Mouse (Mus musculus): ENCODE data around the gene Sun5. TPM values are rescaled to one million over a fixed set of nuclear protein-coding genes. Genes with fewer than 3 reads are reported as not detected.
"Not testable (repeated sequence)": the region's sequence is repeated elsewhere in the genome, so short reads cannot be mapped to it uniquely, and the experiment has no call there.

Gene Sun5
- not detected in 2 replicates for total RNA-seq (2017)

DNA sequence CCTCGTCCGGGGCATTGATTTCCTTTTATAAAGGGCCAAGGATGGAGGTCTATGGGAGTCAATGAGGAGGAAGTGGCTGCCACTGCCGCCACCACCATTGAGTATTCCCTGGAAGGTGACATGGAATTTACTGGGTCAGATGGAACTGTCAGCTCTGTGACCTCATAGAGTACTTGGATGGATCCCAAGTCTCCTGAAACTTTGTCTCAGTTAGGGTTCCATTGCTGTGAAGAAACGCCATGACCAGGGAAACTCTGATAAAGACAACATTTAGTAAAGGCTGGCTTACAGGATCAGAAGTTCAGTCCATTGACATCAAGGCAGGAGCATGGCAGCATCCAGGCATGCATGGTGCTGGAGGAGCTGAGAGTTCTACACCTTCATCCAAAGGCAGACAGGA, at the start of gene Sun5:
TSS of gene Sun5 (minus strand) at position 101 of the 400 bp plus-strand sequence.
- ATAC-seq (ENCODE audit: extremely low read depth, insufficient number of reproducible peaks, low FRiP score, poor library complexity, severe bottlenecking): no peak

DNA sequence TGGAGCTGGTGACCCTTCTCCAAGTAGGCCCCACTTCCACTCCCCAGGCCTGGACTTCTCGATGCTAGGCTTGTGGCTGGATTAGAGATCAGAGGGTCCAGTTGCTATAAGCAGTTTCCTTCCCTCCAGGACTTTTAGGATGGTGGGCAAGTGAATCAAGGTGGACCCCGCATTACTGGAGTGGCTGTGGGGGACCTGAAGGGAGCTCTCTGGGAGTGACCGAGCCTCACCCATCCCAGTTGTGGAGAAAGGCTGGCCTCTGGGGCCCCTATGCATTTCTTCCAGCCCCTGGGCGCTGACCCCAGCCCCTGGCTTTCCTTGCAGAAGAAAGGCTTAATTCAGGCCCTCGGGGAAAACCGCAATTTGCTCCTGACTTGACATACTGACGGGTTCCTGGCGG, 47.0 kb upstream of the Sun5 start, which contains the start of gene Bpifb3:
TSS of gene Bpifb3 (plus strand) at position 301 of the 400 bp plus-strand sequence.
- ATAC-seq (ENCODE audit: extremely low read depth, insufficient number of reproducible peaks, low FRiP score, poor library complexity, severe bottlenecking): no peak

GRCm38 (mm10) chr2:153914151-153914550, 43.3 kb upstream of the Sun5 start:
- ATAC-seq (ENCODE audit: extremely low read depth, insufficient number of reproducible peaks, low FRiP score, poor library complexity, severe bottlenecking): no peak

DNA sequence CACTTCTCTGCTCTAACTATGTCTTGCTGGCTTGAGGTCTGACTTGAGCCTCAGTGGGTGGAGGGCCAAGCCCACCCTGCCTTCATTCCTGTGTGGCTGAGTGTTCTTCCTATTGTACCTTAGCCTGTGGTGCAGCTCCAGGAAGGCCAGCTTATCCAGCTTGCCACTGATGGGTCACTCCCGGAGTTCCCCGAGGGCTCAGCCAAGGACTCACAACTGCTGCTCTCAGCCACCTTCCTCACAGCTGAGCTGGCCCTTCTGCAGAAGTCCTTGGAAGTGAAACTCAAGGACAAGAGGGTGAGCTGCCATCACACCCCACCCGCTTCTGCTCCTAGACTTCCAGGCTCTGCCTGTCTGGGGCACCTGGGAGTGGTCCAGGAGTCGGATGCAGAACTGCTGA, 35.7 kb upstream of the Sun5 start:
- ATAC-seq (ENCODE audit: extremely low read depth, insufficient number of reproducible peaks, low FRiP score, poor library complexity, severe bottlenecking): no peak

DNA sequence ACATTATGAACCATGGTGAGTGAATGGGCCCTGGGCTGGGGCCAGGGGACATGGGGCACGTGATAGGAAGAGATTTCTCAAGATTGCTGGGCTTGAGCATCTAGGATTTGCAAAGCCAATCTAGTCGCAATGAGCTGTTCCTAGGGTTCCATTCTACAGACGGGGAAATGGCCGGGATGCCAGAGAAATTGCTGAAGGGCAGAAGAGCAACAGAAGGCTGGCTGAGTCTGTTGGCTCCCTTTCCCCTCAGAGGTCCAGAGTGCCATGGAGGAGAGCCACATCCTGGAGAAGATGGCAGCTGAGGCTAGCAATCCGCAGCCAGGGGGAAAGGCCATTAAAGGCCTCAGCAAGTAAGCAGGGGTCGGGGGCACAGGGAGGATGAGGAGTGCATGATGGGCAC, 31.8 kb upstream of the Sun5 start:
- ATAC-seq (ENCODE audit: extremely low read depth, insufficient number of reproducible peaks, low FRiP score, poor library complexity, severe bottlenecking): no peak

DNA sequence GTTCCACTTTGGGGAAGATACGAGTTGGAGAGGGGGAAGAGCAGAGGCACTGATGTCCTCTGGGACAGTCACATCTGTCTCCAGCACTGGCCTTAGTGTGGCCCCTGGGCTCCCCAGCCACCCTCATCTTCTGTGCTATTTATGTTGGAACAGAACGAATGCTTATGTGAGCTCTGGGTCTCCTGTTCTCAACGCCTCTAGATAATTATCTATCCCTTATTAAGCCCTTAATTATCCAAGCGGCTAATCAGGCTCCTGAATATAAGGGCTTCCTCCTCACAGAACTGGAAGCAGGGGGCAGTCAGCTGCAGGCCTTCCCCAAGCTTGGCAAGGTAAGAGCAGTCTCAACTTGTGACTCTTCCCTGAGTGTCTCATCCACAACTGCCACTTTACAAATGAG, 29.2 kb upstream of the Sun5 start, which contains the start of gene Bpifb6:
TSS of gene Bpifb6 (plus strand) at position 301 of the 400 bp plus-strand sequence.
- no peak for ATAC-seq (ENCODE audit: extremely low read depth, insufficient number of reproducible peaks, low FRiP score, poor library complexity, severe bottlenecking)

DNA sequence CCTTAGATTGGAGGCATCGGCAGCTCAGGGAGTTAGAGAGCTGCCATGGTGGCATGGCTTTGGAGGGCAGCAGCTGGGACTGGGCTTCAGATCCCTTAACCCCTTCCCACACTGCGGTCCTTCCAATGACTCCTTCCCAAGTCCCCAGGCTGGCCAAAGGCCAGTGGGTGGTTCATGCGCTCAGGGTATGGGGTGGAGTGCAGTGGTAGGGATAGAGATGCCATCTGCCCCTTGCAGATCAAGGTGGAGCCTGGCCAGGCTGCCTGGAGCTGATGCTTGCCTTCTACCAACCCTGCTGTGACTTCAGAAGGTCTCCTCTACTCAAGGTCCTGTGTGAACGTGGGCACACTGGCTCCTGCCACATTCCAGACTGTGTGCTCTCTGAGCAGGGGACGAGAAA, 28.2 kb upstream of the Sun5 start:
- ATAC-seq (ENCODE audit: extremely low read depth, insufficient number of reproducible peaks, low FRiP score, poor library complexity, severe bottlenecking): no peak

DNA sequence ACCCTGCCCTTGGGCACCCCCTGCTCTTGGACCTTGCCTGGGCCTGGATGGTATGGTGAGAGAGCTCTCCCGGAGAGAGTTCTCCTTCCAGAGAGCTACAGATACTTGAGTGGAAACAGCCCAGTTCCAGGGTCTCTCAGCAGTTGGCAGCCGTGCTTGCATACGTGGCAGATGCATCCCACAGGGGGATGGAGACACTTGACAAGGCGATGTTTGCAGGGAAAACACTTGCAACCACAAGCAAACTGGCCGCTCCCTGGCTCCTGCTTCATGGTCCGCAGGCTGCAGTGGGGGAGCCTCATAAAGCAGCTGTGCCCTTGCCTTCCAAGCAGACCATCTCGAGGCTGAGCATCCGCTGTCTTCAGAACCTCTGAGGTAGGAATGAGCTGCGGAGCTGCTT, 3.9 kb upstream of the Sun5 start, which contains the start of gene Bpifb2:
TSS of gene Bpifb2 (plus strand) at position 301 of the 400 bp plus-strand sequence.
- ATAC-seq (ENCODE audit: extremely low read depth, insufficient number of reproducible peaks, low FRiP score, poor library complexity, severe bottlenecking): no peak

DNA sequence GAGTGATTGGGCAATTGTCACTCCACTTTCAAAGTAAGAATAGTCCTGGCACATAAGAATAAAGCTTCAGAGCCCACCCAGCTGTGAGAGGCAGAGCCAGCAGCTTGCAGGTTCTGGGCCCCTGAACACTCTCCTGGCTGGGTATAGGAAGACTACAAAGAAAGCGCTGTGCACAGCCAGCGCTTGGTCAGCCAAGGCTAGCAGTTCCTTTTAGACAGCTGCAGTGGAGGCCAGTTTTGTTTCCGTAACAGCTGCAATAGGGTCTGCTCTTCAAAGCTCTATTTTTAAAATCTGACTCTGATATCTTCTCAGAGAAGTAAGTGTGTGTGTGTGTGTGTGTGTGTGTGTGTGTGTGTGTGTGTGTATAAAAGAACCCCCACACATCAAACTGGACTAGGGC, 8.9 kb downstream of the Sun5 start:
- ATAC-seq (ENCODE audit: extremely low read depth, insufficient number of reproducible peaks, low FRiP score, poor library complexity, severe bottlenecking): no peak

- ATAC-seq (ENCODE audit: extremely low read depth, insufficient number of reproducible peaks, low FRiP score, poor library complexity, severe bottlenecking): no peak
These were observed 10.2 kb downstream of the Sun5 start for GRCm38 (mm10) chr2:153860715-153861114.

GRCm38 (mm10) chr2:153860315-153860714, 10.6 kb downstream of the Sun5 start:
- no peak for ATAC-seq (ENCODE audit: extremely low read depth, insufficient number of reproducible peaks, low FRiP score, poor library complexity, severe bottlenecking)

DNA sequence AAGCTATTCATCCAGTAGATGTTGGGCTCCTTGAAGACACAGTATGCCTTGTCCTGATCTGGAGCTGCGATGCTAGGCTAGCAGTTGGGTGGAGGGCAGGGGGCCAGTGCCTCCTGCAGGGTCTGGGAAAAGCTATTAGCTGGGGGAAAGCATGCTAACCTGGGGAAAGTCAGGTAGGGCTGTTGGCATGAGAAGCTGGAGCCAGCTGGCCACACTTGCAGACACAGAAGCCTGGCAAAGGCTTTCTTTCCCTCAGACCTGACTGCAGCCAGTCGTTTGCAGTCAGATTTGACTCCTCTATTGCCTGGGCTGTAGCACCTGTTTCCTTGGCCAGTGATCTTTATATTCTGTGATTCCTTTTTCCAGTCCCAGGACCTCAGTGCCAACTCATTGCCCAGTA, 11.3 kb downstream of the Sun5 start:
- no peak for ATAC-seq (ENCODE audit: extremely low read depth, insufficient number of reproducible peaks, low FRiP score, poor library complexity, severe bottlenecking)

DNA sequence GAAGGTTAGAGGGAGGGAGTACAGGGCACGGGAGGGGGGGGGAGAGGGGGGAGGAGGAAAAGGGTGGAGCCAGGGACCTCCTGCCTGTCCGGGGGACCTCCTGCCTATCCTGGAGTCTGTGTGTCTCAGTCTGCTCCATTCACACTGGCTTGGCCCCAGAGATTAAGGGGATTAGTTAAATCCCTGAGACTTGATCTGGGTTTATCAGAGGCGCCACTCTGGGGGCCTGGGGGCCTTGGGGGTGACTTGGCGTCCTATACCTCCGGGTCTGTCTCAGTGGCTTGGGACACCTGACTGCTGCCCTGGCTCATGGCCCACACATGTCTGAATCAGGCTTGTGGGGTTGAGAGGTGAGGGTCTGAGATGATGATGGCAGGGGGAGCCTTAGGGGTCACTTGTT, 17.3 kb downstream of the Sun5 start:
- ATAC-seq (ENCODE audit: extremely low read depth, insufficient number of reproducible peaks, low FRiP score, poor library complexity, severe bottlenecking): no peak

DNA sequence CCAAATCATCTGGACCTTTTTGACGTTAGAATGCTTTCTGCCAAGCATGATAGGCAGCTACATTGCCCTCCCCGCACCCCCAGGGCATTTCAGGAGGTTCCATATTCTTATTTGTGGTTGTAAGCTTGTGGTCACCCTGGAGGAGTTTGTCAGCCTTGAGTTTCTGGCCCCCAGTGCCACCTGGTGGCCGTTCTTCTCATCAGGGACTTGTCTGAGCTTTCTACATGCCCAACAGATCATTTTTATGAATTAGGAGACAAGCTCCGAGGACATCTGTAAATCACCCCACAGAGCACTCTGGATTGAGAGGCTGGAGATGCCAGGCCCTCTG, 19.9 kb downstream of the Sun5 start:
- ATAC-seq (ENCODE audit: extremely low read depth, insufficient number of reproducible peaks, low FRiP score, poor library complexity, severe bottlenecking): no peak

DNA sequence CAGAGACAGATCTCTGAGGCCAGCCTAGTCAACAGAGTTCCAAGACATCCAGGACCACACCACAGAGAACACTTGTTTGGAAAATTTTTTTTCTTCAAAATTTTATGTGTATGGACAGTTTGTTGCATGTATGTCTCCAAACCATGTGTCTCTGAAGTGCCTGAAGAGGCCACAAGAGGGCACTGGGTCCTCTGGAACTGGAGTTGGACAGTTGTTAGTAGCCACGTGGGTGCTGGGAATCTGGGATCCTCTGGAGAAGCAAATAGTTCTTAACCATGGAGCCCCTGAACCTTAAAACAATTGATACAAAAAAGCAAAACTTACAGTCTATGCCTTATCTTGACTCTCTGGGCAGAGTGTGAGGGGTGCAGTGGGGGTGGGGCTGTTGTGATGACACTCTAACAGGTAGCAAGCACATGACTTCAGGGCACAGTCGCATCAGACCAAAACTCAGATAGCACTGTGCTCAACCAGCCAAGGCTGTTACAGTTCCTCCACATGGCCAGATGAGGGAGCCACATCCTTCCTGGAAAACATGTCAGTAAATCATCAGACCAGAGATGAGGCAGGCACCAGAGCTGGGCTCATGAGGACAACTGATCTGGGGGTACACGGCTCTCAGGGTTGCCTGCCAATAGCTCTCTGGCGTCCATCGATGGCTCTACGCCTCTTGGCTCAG, 20.4 kb downstream of the Sun5 start:
- no peak for ATAC-seq (ENCODE audit: extremely low read depth, insufficient number of reproducible peaks, low FRiP score, poor library complexity, severe bottlenecking)

- no peak for ATAC-seq (ENCODE audit: extremely low read depth, insufficient number of reproducible peaks, low FRiP score, poor library complexity, severe bottlenecking)
These were observed 22.5 kb downstream of the Sun5 start for GRCm38 (mm10) chr2:153848389-153848788.

DNA sequence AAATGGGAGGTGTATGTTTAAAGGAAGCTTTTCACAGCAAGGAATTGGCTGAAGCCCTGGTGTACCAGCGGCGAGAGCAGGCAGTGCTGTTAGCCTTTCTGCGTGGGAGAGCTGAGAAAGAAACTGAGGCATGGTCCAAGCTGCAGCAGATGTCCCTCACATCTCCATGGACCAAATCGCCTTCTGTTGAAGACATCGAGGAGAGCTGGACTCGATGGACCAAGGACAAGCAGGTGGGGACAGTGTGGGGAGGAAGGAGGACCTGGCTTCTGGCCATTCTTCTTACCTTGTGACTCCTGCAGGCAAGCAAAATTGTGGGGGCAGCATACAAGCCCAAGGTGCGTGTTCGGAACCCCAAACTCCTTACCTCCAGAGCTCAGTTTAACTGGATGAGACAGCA, 28.0 kb downstream of the Sun5 start:
- ATAC-seq (ENCODE audit: extremely low read depth, insufficient number of reproducible peaks, low FRiP score, poor library complexity, severe bottlenecking): no peak

GRCm38 (mm10) chr2:153833291-153833690, 37.6 kb downstream of the Sun5 start:
- ATAC-seq (ENCODE audit: extremely low read depth, insufficient number of reproducible peaks, low FRiP score, poor library complexity, severe bottlenecking): no peak

GRCm38 (mm10) chr2:153828704-153829103, 42.2 kb downstream of the Sun5 start:
- no peak for ATAC-seq (ENCODE audit: extremely low read depth, insufficient number of reproducible peaks, low FRiP score, poor library complexity, severe bottlenecking)

GRCm38 (mm10) chr2:153827171-153827830, 43.6 kb downstream of the Sun5 start:
- no peak for ATAC-seq (ENCODE audit: extremely low read depth, insufficient number of reproducible peaks, low FRiP score, poor library complexity, severe bottlenecking)

DNA sequence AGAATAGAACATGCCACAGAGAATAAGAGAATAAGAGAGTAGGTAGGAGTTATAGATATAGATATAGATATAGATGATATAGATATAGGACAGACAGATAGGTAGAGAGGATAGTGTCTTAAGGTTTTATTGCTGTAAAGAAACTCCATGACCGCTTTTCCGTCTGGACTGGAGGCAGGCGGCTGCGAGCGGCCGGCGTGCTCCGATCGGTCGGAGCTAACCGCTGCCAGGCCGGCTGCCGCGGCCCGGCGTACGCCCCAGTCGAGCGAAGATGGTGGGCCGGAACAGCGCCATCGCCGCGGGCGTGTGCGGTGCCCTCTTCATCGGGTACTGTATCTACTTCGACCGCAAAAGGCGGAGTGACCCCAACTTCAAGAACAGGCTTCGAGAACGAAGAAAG, 45.0 kb downstream of the Sun5 start:
- not testable (repeated sequence) for ATAC-seq (ENCODE audit: extremely low read depth, insufficient number of reproducible peaks, low FRiP score, poor library complexity, severe bottlenecking)
